Mouse (Mus musculus) regulatory T cell (primary cell): ENCODE measurements at regions not wholly inside any gene's neighbourhood (a gene's known extent, or its start where the extent isn't known, plus 50 kb on each side); places are given as distances from the start of the nearest gene placed in this dataset.

Experiments used
- in situ Hi-C: fragments of 300-600 bp; cut with MboI, MseI; formaldehyde crosslinking; loops from one replicate; pipeline ENCODE4 v1.15.1; 2025; ENCODE audit warnings: high pct_unique_total_duplicates

GRCm38 (mm10) chr16:50717306-50718017 is 126.5 kb upstream of the Ccdc54 start:
- in situ Hi-C loops, result no loop called here

- in situ Hi-C loops, result no loop called here
Measured at GRCm38 (mm10) chr16:50709727-50710126, 118.8 kb upstream of the Ccdc54 start.

GRCm38 (mm10) chr16:50707906-50708305 is 117.0 kb upstream of the Ccdc54 start:
- in situ Hi-C loops, result no loop called here

GRCm38 (mm10) chr16:50705921-50706320 is 115.0 kb upstream of the Ccdc54 start:
- in situ Hi-C loops, result no loop called here

- in situ Hi-C loops, result no loop called here
Measured at GRCm38 (mm10) chr16:50700811-50701517, 110.0 kb upstream of the Ccdc54 start.

GRCm38 (mm10) chr16:50700123-50700522 is 109.2 kb upstream of the Ccdc54 start:
- in situ Hi-C loops, result no loop called here

- in situ Hi-C loops, result no loop called here
Measured at GRCm38 (mm10) chr16:50697722-50698121, 106.8 kb upstream of the Ccdc54 start.

- in situ Hi-C loops, result no loop called here
Measured at GRCm38 (mm10) chr16:50696052-50696451, 105.1 kb upstream of the Ccdc54 start.

GRCm38 (mm10) chr16:50694045-50694444 is 103.1 kb upstream of the Ccdc54 start:
- in situ Hi-C loops, result no loop called here

- in situ Hi-C loops, result no loop called here
Measured at GRCm38 (mm10) chr16:50690818-50691217, 99.9 kb upstream of the Ccdc54 start.

GRCm38 (mm10) chr16:50689525-50689924 is 98.6 kb upstream of the Ccdc54 start:
- in situ Hi-C loops, result no loop called here

GRCm38 (mm10) chr16:50688818-50689506 is 98.0 kb upstream of the Ccdc54 start:
- in situ Hi-C loops, result no loop called here

GRCm38 (mm10) chr16:50679698-50680097 is 88.7 kb upstream of the Ccdc54 start:
- in situ Hi-C loops, result no loop called here

- in situ Hi-C loops, result no loop called here
Measured at GRCm38 (mm10) chr16:50673339-50673738, 82.4 kb upstream of the Ccdc54 start.

GRCm38 (mm10) chr16:50672713-50673112 is 81.8 kb upstream of the Ccdc54 start:
- in situ Hi-C loops, result no loop called here

GRCm38 (mm10) chr16:50671170-50671569 is 80.2 kb upstream of the Ccdc54 start:
- in situ Hi-C loops, result no loop called here

- in situ Hi-C loops, result no loop called here
Measured at GRCm38 (mm10) chr16:50664240-50664639, 73.3 kb upstream of the Ccdc54 start.
